Mouse (Mus musculus) olfactory bulb, adult 2 months (tissue): ENCODE data around the gene Gm26602. TPM values are rescaled to one million over a fixed set of nuclear protein-coding genes. Genes with fewer than 3 reads are reported as not detected.

ENCODE experiments used
- H3K27ac ChIP-seq: fragments of 200-500 bp; 2 replicates; pipeline ENCODE4 v1.5.1; 2012; ENCODE audit warnings: low read depth, low read length; ENCODE audit not compliant: insufficient read depth
- H3K4me1 ChIP-seq: fragments of 200-500 bp; 2 replicates; pipeline ENCODE4 v1.6.1; 2012; ENCODE audit warnings: low read length; ENCODE audit not compliant: control insufficient read depth, insufficient read depth
- H3K4me3 ChIP-seq: fragments of 200-500 bp; 2 replicates; pipeline ENCODE4 v1.5.1; 2012; ENCODE audit warnings: mild to moderate bottlenecking, low read depth, low read length, moderate library complexity; ENCODE audit not compliant: insufficient read depth
- CTCF ChIP-seq: fragments of 200-500 bp; IDR thresholded peaks from 2 replicates; pipeline ENCODE4 v1.5.1; 2012; ENCODE audit warnings: low read depth, mild to moderate bottlenecking, low read length, moderate library complexity; ENCODE audit not compliant: insufficient read depth
- POLR2A ChIP-seq: fragments of 200-500 bp; IDR thresholded peaks from 2 replicates; pipeline ENCODE4 v1.6.1; 2012; ENCODE audit warnings: mild to moderate bottlenecking, low read depth, low read length, moderate library complexity; ENCODE audit not compliant: insufficient read depth
- WGBS: fragments of 180-500 bp; shearing (Covaris S2); methylation state at CpG from one replicate; pipeline ENCODE4 v1.1.7; 2018; 5-methylcytosine and 5-hydroxymethylcytosine counted together
- polyA plus RNA-seq: library from polyadenylated mRNA; stranded (reverse); fragments of >200 nt; gene quantifications from 2 replicates; pipeline ENCODE4 v1.2.4, GENCODE M21; 2012; ENCODE audit warnings: low replicate concordance; ENCODE audit not compliant: missing spikeins, insufficient read depth, insufficient read length

Gm26602 gene
- polyA plus RNA-seq, 1 experiment: not detected

DNA sequence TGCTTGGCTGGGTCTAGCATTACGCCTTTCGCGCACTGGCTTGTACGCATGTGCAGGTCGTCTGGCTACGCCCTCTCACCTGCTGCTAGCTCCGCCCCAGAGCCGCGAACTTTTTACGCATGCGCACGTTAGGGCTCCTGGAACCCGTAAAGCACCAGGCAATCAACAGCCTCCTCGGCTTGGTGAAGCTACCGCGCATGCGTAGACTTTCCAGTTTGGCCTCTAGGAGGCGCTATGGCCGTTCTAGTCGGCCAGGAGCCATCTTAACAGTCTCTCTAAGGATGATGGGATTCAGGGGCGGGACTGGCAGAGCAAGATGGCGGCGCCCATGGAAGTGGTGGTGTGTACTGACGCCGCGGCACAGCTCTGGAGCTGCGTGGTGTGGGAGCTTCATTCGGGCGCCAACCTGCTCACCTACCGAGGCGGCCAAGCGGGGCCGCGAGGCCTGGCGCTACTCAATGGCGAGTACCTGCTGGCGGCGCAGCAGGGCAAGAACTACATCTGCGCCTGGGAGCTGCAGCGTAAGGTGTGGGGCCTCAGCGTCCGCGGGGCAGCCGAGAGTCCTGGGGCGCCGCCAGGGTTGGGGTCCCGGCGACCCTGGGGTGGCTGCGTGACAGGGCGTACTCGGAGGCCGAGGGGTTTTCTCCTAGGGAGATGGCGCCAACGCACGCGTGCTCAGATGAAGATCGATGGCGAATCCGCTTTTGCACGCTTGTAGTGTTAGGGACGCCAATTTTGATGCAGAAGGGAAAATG is 49.4 kb downstream of the Gm26602 start, which contains the start of gene Wdr18:
Gene Wdr18 (plus strand): TSS at position 306 of the 755 bp plus-strand sequence.
- peak; percentile 65; the same call in 1 of the 2 replicates for TF ChIP-seq CTCF
- TF ChIP-seq POLR2A: peak; percentile 49; the same call in 1 of the 2 replicates
- under 1% methylated on average over 61 of the region's 61 CpGs for WGBS
- H3K27ac ChIP-seq: no peak within 1 kb of the TSS

More for the DNA sequence above, 49.4 kb downstream of the Gm26602 start, which contains the start of gene Wdr18:
- Histone ChIP-seq H3K4me3 (peak within 1 kb of the TSS; percentile 98), H3K4me1 (peaks cover 6% of the 10 kb centered on the region; the same call in 1 of the 2 replicates)

Other genes with a start within 250 kb of the Gm26602 start
- gene Madcam1, start 246.3 kb upstream of the Gm26602 start, polyA plus RNA-seq: not detected in 2 replicates
- gene Tpgs1, start 241.5 kb upstream of the Gm26602 start, polyA plus RNA-seq: not detected in 2 replicates
- not detected in 2 replicates for gene Cdc34, start 228.7 kb upstream of the Gm26602 start, polyA plus RNA-seq
- gene Gzmm, start 221.8 kb upstream of the Gm26602 start, polyA plus RNA-seq: not detected in 2 replicates
- gene Bsg, start 206.4 kb upstream of the Gm26602 start, polyA plus RNA-seq: not detected in 2 replicates
- not detected in 2 replicates for gene Hcn2, start 194.2 kb upstream of the Gm26602 start, polyA plus RNA-seq
- not detected in 2 replicates for gene Polrmt, start 164.3 kb upstream of the Gm26602 start, polyA plus RNA-seq
- not detected in 2 replicates for gene Fgf22, start 155.8 kb upstream of the Gm26602 start, polyA plus RNA-seq
- gene Rnf126, start 143.9 kb upstream of the Gm26602 start, polyA plus RNA-seq: not detected in 2 replicates
- not detected in 2 replicates for gene Fstl3, start 133.6 kb upstream of the Gm26602 start, polyA plus RNA-seq
- gene Prss57, start 119.9 kb upstream of the Gm26602 start, polyA plus RNA-seq: not detected in 2 replicates
- not detected in 2 replicates for gene Palm, start 117.3 kb upstream of the Gm26602 start, polyA plus RNA-seq
- not detected in 2 replicates for gene Misp, start 89.9 kb upstream of the Gm26602 start, polyA plus RNA-seq
- 555 TPM in 1 of 2 replicates, not detected in the other for gene Ptbp1, start 56.4 kb upstream of the Gm26602 start, polyA plus RNA-seq
- gene Prtn3, start 36.4 kb upstream of the Gm26602 start, polyA plus RNA-seq: not detected in 2 replicates
- not detected in 2 replicates for gene Plppr3, start 36.2 kb upstream of the Gm26602 start, polyA plus RNA-seq
- not detected in 2 replicates for gene Elane, start 24.6 kb upstream of the Gm26602 start, polyA plus RNA-seq
- not detected in 2 replicates for gene Cfd, start 20.0 kb upstream of the Gm26602 start, polyA plus RNA-seq
- not detected in 2 replicates for gene Med16, start 1.9 kb upstream of the Gm26602 start, polyA plus RNA-seq
- not detected in 2 replicates for gene Kiss1r, start 6.1 kb downstream of the Gm26602 start, polyA plus RNA-seq
- not detected in 2 replicates for gene R3hdm4, start 10.4 kb downstream of the Gm26602 start, polyA plus RNA-seq
- gene Arid3a, start 16.2 kb downstream of the Gm26602 start, polyA plus RNA-seq: not detected in 2 replicates
- gene Wdr18, start 49.3 kb downstream of the Gm26602 start, polyA plus RNA-seq: not detected in 2 replicates
- gene Grin3b, start 59.9 kb downstream of the Gm26602 start, polyA plus RNA-seq: not detected in 2 replicates
- not detected in 2 replicates for gene Tmem259, start 73.5 kb downstream of the Gm26602 start, polyA plus RNA-seq
- 124 and 250 TPM in 2 replicates for gene Cnn2, start 77.7 kb downstream of the Gm26602 start, polyA plus RNA-seq
- gene Abca7, start 85.6 kb downstream of the Gm26602 start, polyA plus RNA-seq: not detected in 2 replicates
- 193 and 203 TPM in 2 replicates for gene Arhgap45, start 105.8 kb downstream of the Gm26602 start, polyA plus RNA-seq
- not detected in 2 replicates for gene Polr2e, start 128.9 kb downstream of the Gm26602 start, polyA plus RNA-seq
- not detected in 2 replicates for gene Gpx4, start 136.3 kb downstream of the Gm26602 start, polyA plus RNA-seq
- gene Sbno2, start 194.7 kb downstream of the Gm26602 start, polyA plus RNA-seq: not detected in 2 replicates
- gene Stk11, start 204.9 kb downstream of the Gm26602 start, polyA plus RNA-seq: not detected in 2 replicates
- not detected in 2 replicates for gene Atp5d, start 227.8 kb downstream of the Gm26602 start, polyA plus RNA-seq
- gene Cbarp, start 230.0 kb downstream of the Gm26602 start, polyA plus RNA-seq: not detected in 2 replicates
- 128 TPM in 1 of 2 replicates, not detected in the other for gene Midn, start 237.4 kb downstream of the Gm26602 start, polyA plus RNA-seq